In genomic region chr17:12507654-12508204, GRCm38 (mm10) we compare ENCODE assay signal across 8 mouse cellular contexts. TPM values are rescaled to one million over a fixed set of nuclear protein-coding genes. Genes with fewer than 3 reads are reported as not detected.
DNase-seq lines count a peak whose midpoint lies in the region; ATAC-seq lines count a peak whose summit lies in the region.

Gene Slc22a3 (minus strand): TSS chr17:12507704.

- 0 out of 2 replicates have a peak within 1 kb of the TSS, but pooled peaks have one; percentile 7 for H3K9ac ChIP-seq in heart, embryonic 11.5 days (ENCODE audit: low read depth, low read length)
- H3K9ac ChIP-seq in hindbrain, embryonic 13.5 days, result peak within 1 kb of the TSS; percentile 55; the same call in 1 of the 2 replicates

- DNase-seq in heart, postnatal 36 days, result no peak
- no peak for DNase-seq in midbrain, embryonic 10.5 days (ENCODE audit: low spot score)
- DNase-seq in ovary, postnatal 10 days (ENCODE audit: low spot score), result no peak
- no peak for DNase-seq in gastrocnemius, postnatal 14 days
- DNase-seq in gastrocnemius, adult 18-20 months (ENCODE audit: low spot score), result no peak

- 22% methylated on average over 14 of the region's 14 CpGs for WGBS in heart, embryonic 11.5 days (ENCODE audit: insufficient replicate concordance)
- whole genome bisulfite sequencing in hindbrain, embryonic 13.5 days, result 16% methylated on average over 14 of the region's 14 CpGs
- WGBS in midbrain, embryonic 10.5 days, result 12% methylated on average over 14 of the region's 14 CpGs

- no peaks in the 10 kb centered on the region for H3K9me3 ChIP-seq in heart, embryonic 11.5 days (replicated peaks; ENCODE audit: control insufficient read depth, low read length)
- no peaks in the 10 kb centered on the region for H3K9me3 ChIP-seq in hindbrain, embryonic 13.5 days
- H3K9me3 ChIP-seq in midbrain, embryonic 10.5 days (replicated peaks), result no peaks in the 10 kb centered on the region

- peaks cover 2% of the 10 kb centered on the region; the same call in 1 of the 2 replicates for H3K4me1 ChIP-seq in heart, embryonic 11.5 days (ENCODE audit: control insufficient read depth, insufficient read depth, low read length)
- no peaks in the 10 kb centered on the region; the same call in 1 of the 2 replicates for H3K4me1 ChIP-seq in brown adipose tissue, adult 24 weeks (ENCODE audit: control insufficient read depth, insufficient read depth, insufficient read length, low read length)
- peaks cover 8% of the 10 kb centered on the region for H3K4me1 ChIP-seq in hindbrain, embryonic 13.5 days (replicated peaks)
- H3K4me1 ChIP-seq in midbrain, embryonic 10.5 days, result peaks cover 9% of the 10 kb centered on the region

- no peak for ATAC-seq in heart, embryonic 11.5 days (replicated peaks; ENCODE audit: insufficient number of reproducible peaks, low FRiP score, low TSS enrichment)
- no peak for ATAC-seq in hindbrain, embryonic 13.5 days (ENCODE audit: low FRiP score)

- H3K4me2 ChIP-seq in heart, embryonic 11.5 days, result peak within 1 kb of the TSS; percentile 75
- peak within 1 kb of the TSS; percentile 62 for H3K4me2 ChIP-seq in hindbrain, embryonic 13.5 days

- H3K36me3 ChIP-seq in heart, embryonic 11.5 days (ENCODE audit: control insufficient read depth, insufficient read depth, low read length), result no peaks in the 10 kb centered on the region
- H3K36me3 ChIP-seq in hindbrain, embryonic 13.5 days, result no peaks in the 10 kb centered on the region
- no peaks in the 10 kb centered on the region for H3K36me3 ChIP-seq in midbrain, embryonic 10.5 days

- intact Hi-C loops in heart, postnatal 36 days (cut with DNase I), result no loop called here
- intact Hi-C loops in gastrocnemius, postnatal 14 days (cut with DNase I; ENCODE audit: low total_unique reads), result no loop called here

- H3K27ac ChIP-seq in heart, embryonic 11.5 days (ENCODE audit: low read depth, low read length), result no peak within 1 kb of the TSS
- peak within 1 kb of the TSS; percentile 73 for H3K27ac ChIP-seq in brown adipose tissue, adult 24 weeks (replicated peaks; ENCODE audit: low read depth, low read length)
- H3K27ac ChIP-seq in hindbrain, embryonic 13.5 days, result no peak within 1 kb of the TSS
- no peak within 1 kb of the TSS for H3K27ac ChIP-seq in midbrain, embryonic 10.5 days (replicated peaks)

- H3K27me3 ChIP-seq in heart, embryonic 11.5 days (ENCODE audit: control insufficient read depth, insufficient read depth, low read length), result peaks cover 56% of the 10 kb centered on the region
- H3K27me3 ChIP-seq in hindbrain, embryonic 13.5 days, result peaks cover 49% of the 10 kb centered on the region
- H3K27me3 ChIP-seq in midbrain, embryonic 10.5 days (ENCODE audit: low read depth, poor library complexity, severe bottlenecking), result peaks cover 50% of the 10 kb centered on the region

- H3K4me3 ChIP-seq in heart, embryonic 11.5 days (ENCODE audit: low read depth, low read length), result peak within 1 kb of the TSS; percentile 43
- H3K4me3 ChIP-seq in brown adipose tissue, adult 24 weeks (ENCODE audit: insufficient read depth, low read depth, low read length), result peak within 1 kb of the TSS; percentile 67
- peak within 1 kb of the TSS; percentile 39 for H3K4me3 ChIP-seq in hindbrain, embryonic 13.5 days
- H3K4me3 ChIP-seq in midbrain, embryonic 10.5 days, result peak within 1 kb of the TSS; percentile 48

RNA-seq across cellular contexts. Expression of gene Slc22a3, which starts in this region (rescaled TPM):
- polyA plus RNA-seq in heart, embryonic 11.5 days (2014; fragmentation: Nextera tagmentation; extraction: Ambion mirVana), result 0.20 and 0.53 TPM in 2 replicates
- 1 to 10 TPM; 7.0 to 8.9 TPM for total RNA-seq in heart, postnatal 36 days (2021)
- 24.6 and 33.8 TPM in 2 replicates for polyA plus RNA-seq in brown adipose tissue, adult 24 weeks (2012; ENCODE audit: insufficient read depth, insufficient read length, missing spikeins)
- 0.66 and 0.87 TPM in 2 replicates for polyA plus RNA-seq in hindbrain, embryonic 13.5 days (2015; fragmentation: Nextera tagmentation; extraction: Ambion mirVana)
- 0.06 TPM in 1 of 2 replicates, not detected in the other for polyA plus RNA-seq in midbrain, embryonic 10.5 days (2016; fragmentation: Nextera tagmentation; extraction: Ambion mirVana)
- 1 to 10 TPM; 3.4 to 3.5 TPM for total RNA-seq in gastrocnemius, postnatal 14 days (2021)
- 1 to 10 TPM; 1.1 to 1.3 TPM for total RNA-seq in gastrocnemius, adult 18-20 months (2021)

Comparison
In these comparisons a context has a peak if more than half of its experiments do, and no peak if none do; other contexts are left out.
1. RNA of gene Slc22a3 (polyA plus RNA-seq): 24.6 to 33.8 TPM in brown adipose tissue, adult 24 weeks; 0.66 to 0.87 TPM in hindbrain, embryonic 13.5 days, 0.20 to 0.53 TPM in heart, embryonic 11.5 days and 0.06 TPM in midbrain, embryonic 10.5 days; every median in the first group is over 10 times any median in the second.
2. Peak in every context shown above with its lines, with median percentiles within 50 percentile points of each other: H3K4me3 ChIP-seq.